Mouse (Mus musculus) adrenal gland (tissue): Measurements from ENCODE around the gene S1pr5.
"Not testable (repeated sequence)": the region's sequence is repeated elsewhere in the genome, so short reads cannot be mapped to it uniquely, and the experiment has no call there.

Source experiments
- intact Hi-C: fragments of 180-260 bp; cut with DNase I; formaldehyde crosslinking; loops from one replicate; pipeline ENCODE4 v1.15.1; 2025

S1pr5 gene

DNA sequence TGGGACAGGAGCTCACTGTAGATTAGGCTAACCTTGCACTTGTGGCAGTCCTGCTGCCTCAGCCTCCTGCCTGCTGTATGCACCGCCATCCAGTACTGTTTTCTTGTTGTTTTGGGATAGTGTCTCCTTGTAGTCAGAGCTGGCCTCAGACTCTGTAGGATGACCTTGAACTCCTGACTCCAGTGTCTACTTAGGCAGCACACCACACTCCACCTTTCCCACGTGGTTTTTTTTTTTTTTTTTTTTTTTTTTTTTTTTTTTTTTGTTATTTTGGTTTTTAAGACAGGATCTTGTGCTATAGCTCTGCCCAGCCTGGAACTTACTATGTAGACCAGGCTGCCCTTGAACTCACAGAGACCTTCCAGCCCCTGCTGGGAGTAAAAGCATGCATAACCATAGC lies 39.6 kb downstream of the S1pr5 start:
- intact Hi-C loops = no loop called here

DNA sequence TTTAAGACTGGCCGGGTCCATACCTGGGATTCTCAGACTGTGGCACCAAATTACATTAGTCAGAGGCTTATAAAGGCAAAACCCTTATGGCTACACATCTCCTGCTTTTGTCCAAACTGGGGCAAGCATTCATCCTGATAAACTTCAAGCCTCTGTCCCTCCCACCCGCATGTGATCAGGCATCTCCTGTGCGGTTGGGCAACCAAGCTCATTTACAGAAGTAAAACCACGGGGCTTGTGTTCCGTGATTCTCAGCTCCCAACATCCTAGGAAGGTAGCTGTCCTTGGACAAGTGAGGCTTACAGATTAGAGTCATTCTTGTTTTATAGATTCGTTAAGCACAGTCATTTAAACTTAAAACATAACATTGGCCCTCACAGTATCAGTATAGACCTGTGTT lies 41.4 kb downstream of the S1pr5 start:
- intact Hi-C loops = no loop called here

DNA sequence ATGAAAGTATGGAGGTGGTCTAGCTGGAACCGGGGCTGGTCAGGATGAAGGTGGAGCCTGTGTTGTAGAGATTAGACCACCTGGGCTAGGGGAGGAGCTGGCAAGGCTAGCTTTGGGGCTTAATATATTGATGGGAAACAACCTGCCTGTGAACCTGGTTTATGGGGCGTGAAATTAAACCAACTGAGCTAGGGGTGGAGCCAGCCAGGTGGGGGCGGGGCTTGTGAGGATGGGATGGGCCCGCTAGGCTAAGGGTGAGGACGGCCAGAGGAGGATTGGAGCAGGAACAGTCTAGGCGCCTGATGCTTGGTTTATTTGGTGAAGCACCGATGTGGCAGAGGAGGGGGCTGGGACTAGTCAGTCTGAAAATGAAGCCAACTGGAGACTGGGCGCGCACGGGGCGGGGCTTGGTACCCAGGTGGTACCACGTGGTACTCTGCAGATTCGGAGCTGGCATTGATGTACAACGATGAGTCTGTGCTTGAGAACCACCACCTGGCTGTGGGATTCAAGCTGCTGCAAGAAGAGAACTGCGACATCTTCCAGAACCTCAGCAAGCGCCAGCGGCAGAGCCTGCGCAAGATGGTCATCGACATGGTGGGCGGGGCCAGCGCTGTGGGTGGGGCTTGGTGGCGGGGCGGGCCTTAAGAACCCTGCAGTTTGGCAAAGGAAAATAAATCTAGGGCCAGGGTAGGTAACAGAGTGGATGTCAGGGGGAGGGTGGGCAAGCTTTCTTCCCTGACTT lies 43.5 kb downstream of the S1pr5 start:
- intact Hi-C loops = no loop called here

DNA sequence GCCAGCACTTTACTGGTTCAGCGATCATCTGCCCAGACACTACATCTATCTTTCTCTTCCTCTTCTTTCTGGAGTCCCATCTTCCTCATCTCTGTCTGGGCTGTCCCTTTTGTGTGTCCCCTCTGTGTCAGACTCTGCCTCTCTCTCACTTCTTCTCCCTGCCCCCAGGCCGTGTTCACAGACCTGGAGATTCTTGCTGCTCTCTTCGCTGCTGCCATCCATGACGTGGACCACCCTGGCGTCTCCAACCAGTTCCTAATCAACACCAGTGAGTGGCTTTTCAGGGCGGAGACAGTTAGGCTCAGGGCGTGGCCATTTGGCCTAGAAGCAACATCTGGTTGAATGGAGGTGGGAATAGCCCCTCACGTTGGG lies 44.1 kb downstream of the S1pr5 start:
- intact Hi-C loops = no loop called here

DNA sequence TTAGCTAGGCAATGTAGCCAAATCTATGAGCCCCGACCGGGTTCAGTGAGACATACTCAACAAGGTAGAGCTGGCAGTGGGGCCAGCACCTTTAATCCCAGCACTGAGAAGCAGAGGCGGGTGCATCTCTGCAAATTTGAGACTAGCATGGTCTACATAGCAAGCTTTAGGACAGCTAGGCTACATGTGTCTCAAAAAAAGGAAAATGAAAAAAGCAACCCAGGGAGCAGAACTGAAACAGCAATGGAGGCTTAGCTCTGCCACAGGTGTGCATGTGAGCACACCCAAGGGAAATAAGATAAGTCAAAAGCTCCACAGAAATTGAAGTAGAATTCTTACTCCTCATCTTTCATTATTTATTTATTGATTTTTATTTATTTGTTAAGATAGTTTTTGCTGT lies 49.3 kb downstream of the S1pr5 start:
- intact Hi-C loops = no loop called here

GRCm38 (mm10) chr9:21197981-21198380 lies 50.3 kb downstream of the S1pr5 start:
- intact Hi-C loops = no loop called here

- intact Hi-C loops = no loop called here
Observed at GRCm38 (mm10) chr9:21196521-21197433, 51.5 kb downstream of the S1pr5 start.

- intact Hi-C loops = not testable (repeated sequence)
Observed at GRCm38 (mm10) chr9:21195736-21196505, 52.3 kb downstream of the S1pr5 start.

DNA sequence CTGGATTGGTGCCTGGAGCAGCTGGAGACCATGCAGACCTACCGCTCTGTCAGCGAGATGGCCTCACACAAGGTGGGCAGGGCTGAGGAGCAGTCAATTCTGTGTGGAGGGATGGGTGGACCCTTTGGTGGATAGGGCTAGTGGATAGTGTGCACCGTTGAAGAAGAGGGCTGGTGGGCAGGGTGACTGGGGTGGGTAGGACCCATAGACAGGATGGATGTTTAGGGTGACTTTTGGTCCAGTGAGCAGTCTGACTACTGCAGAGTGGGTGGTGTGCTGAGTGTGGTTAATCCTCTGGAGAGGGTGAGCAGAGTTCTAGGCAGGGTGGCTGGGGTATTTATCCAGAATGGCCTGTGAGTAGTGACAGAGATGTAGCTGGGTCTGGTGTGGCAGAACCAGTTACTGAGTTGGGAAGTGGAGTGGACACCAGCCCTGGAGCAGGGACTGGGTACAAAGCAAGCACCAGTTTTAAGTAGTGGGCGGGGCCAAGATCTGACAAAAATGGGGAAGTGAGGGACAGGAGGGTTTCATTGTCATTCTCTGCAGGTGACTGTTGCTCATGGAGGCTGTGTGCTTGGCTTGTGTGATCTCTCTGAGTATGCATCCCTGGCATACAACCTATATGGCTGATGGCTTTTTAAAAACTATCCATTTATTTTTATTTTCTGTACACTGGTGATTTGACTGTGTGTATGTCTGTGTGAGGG lies 53.3 kb downstream of the S1pr5 start:
- intact Hi-C loops = no loop called here

GRCm38 (mm10) chr9:21193786-21194185 lies 54.5 kb downstream of the S1pr5 start:
- intact Hi-C loops = no loop called here
